Mouse (Mus musculus): ENCODE results near the gene Mn1. TPM values are rescaled to one million over a fixed set of nuclear protein-coding genes. Genes with fewer than 3 reads are reported as not detected.

Gene Mn1
- polyA plus RNA-seq, 1 experiment, result 1.7 TPM

DNA sequence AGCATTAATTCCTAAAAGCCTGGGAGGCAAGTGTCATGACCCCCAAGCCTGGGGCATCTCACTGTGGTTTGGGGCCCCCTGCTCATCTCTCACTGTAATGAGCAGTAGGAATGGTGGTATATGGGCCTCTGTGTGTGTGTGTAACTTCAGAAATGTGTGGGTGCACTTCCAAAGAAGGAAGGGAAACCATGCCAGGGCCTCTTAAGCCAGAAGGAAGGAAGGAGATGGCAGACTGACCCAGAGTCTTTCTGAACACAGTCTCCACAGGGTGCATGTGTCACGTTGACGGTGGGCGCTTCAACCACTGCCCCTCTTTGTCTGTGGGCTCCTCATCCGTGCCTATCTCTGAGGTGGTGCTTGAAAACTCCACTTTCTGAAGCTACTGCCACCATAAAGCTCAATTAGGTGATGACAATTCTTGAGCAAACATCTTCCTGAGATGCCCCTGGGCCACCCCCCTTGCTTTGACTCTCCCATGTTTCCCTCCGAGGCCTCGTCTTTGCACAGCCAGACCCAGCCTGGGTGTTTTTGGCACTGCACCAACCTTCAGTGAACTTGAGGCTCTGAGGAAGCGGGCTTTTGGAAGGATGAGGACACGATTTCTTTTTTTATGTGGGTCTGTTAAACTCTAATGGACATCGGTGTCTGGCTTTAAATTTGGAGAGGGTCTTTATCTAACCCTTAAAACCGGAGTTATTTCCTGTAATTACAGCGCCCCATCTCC, 14.0 kb downstream of the Mn1 start:
- TF ChIP-seq POLR2A (IDR thresholded peaks at IDR 0.05; ENCODE audit: borderline replicate concordance, control insufficient read depth, low read depth, low read length), result no peak
- no peak for TF ChIP-seq CTCF (IDR thresholded peaks at IDR 0.05; ENCODE audit: control insufficient read depth, insufficient read depth, low read length)
- WGBS, result 35% methylated on average over 11 of the region's 11 CpGs

GRCm38 (mm10) chr5:111432842-111433241, 15.7 kb downstream of the Mn1 start:
- TF ChIP-seq POLR2A (IDR thresholded peaks at IDR 0.05; ENCODE audit: borderline replicate concordance, control insufficient read depth, low read depth, low read length) (no peak), CTCF (IDR thresholded peaks at IDR 0.05; ENCODE audit: control insufficient read depth, insufficient read depth, low read length) (no peak)
- Histone ChIP-seq H3K4me1 (ENCODE audit: control insufficient read depth, insufficient read depth, low read length) (no peaks in the 10 kb centered on the region), H3K4me3 (replicated peaks; ENCODE audit: control insufficient read depth, low read depth, low read length) (no peak overlapping the region), H3K27ac (ENCODE audit: control insufficient read depth, insufficient read depth, low read depth, low read length, poor library complexity) (no peak overlapping the region)
- WGBS, result 11% methylated on average over 5 of the region's 5 CpGs

More for the DNA sequence above, 14.0 kb downstream of the Mn1 start:
- no peaks in the 10 kb centered on the region for H3K4me1 ChIP-seq (ENCODE audit: control insufficient read depth, insufficient read depth, low read length)
- no peak overlapping the region for H3K27ac ChIP-seq (ENCODE audit: control insufficient read depth, insufficient read depth, low read depth, low read length, poor library complexity)
- no peak overlapping the region for H3K4me3 ChIP-seq (replicated peaks; ENCODE audit: control insufficient read depth, low read depth, low read length)

GRCm38 (mm10) chr5:111434342-111434842, 17.2 kb downstream of the Mn1 start:
- Histone ChIP-seq H3K4me3 (replicated peaks; ENCODE audit: control insufficient read depth, low read depth, low read length) (no peak overlapping the region), H3K27ac (ENCODE audit: control insufficient read depth, insufficient read depth, low read depth, low read length, poor library complexity) (no peak overlapping the region), H3K4me1 (ENCODE audit: control insufficient read depth, insufficient read depth, low read length) (no peaks in the 10 kb centered on the region)
- 70% methylated on average over 16 of the region's 16 CpGs for WGBS
- TF ChIP-seq CTCF (IDR thresholded peaks at IDR 0.05; ENCODE audit: control insufficient read depth, insufficient read depth, low read length) (no peak), POLR2A (IDR thresholded peaks at IDR 0.05; ENCODE audit: borderline replicate concordance, control insufficient read depth, low read depth, low read length) (no peak)

DNA sequence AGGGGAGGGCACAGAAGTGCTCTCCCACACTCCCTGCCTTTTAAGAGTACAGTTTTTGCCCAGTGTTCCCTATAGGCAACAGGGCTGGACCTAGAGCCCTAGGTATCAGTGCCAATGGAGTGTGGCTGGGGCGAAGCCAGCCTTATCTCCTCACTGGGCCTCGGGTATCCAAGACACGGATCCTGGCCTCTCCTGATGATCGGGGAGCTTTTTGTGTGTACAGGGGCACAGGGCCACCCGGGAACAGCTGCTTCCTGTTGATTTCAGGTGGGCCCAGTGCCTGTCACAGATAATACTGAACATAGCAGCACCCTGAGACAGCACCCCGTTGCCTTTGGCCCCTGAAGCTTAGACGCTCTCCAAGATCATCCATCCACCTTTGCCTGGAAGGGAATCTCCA, 19.1 kb downstream of the Mn1 start:
- Histone ChIP-seq H3K4me3 (replicated peaks; ENCODE audit: control insufficient read depth, low read depth, low read length) (no peak overlapping the region), H3K27ac (ENCODE audit: control insufficient read depth, insufficient read depth, low read depth, low read length, poor library complexity) (no peak overlapping the region), H3K4me1 (ENCODE audit: control insufficient read depth, insufficient read depth, low read length) (peaks cover 2% of the 10 kb centered on the region; the same call in 1 of the 2 replicates)
- no peak for TF ChIP-seq CTCF (IDR thresholded peaks at IDR 0.05; ENCODE audit: control insufficient read depth, insufficient read depth, low read length)
- TF ChIP-seq POLR2A (IDR thresholded peaks at IDR 0.05; ENCODE audit: borderline replicate concordance, control insufficient read depth, low read depth, low read length), result no peak
- WGBS, result 35% methylated on average over 7 of the region's 7 CpGs

DNA sequence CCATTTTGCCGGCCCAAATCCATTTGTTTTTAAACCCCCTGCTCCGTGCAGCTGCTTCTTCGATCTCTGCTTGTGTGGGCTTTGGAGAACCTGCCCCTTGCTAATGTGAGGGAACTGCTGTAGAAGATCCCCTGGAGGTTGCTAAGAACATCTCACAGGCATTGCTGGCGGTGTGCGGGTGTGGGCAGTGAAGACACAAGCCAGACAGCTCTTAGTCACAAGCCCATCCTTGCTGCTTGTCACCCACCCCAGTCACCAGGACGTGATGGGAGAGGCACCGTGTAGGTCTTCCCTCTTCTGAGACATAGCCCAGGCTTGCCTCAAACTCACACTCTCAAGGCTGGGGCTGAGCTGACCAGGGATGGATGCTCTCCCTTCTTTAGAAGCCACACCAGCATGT, 20.0 kb downstream of the Mn1 start:
- TF ChIP-seq CTCF (IDR thresholded peaks at IDR 0.05; ENCODE audit: control insufficient read depth, insufficient read depth, low read length) (no peak), POLR2A (IDR thresholded peaks at IDR 0.05; ENCODE audit: borderline replicate concordance, control insufficient read depth, low read depth, low read length) (no peak)
- WGBS, result 67% methylated on average over 7 of the region's 7 CpGs
- Histone ChIP-seq H3K4me3 (replicated peaks; ENCODE audit: control insufficient read depth, low read depth, low read length) (no peak overlapping the region), H3K27ac (ENCODE audit: control insufficient read depth, insufficient read depth, low read depth, low read length, poor library complexity) (no peak overlapping the region), H3K4me1 (ENCODE audit: control insufficient read depth, insufficient read depth, low read length) (peaks cover 2% of the 10 kb centered on the region; the same call in 1 of the 2 replicates)

- H3K4me1 ChIP-seq (ENCODE audit: control insufficient read depth, insufficient read depth, low read length), result peaks cover 2% of the 10 kb centered on the region; the same call in 1 of the 2 replicates
- no peak for TF ChIP-seq CTCF (IDR thresholded peaks at IDR 0.05; ENCODE audit: control insufficient read depth, insufficient read depth, low read length)
- no peak for TF ChIP-seq POLR2A (IDR thresholded peaks at IDR 0.05; ENCODE audit: borderline replicate concordance, control insufficient read depth, low read depth, low read length)
- WGBS, result 93% methylated on average over 3 of the region's 3 CpGs
- no peak overlapping the region for H3K27ac ChIP-seq (ENCODE audit: control insufficient read depth, insufficient read depth, low read depth, low read length, poor library complexity)
- H3K4me3 ChIP-seq (replicated peaks; ENCODE audit: control insufficient read depth, low read depth, low read length), result no peak overlapping the region
These were observed 21.2 kb downstream of the Mn1 start for GRCm38 (mm10) chr5:111438336-111438735.

GRCm38 (mm10) chr5:111438821-111439220, 21.7 kb downstream of the Mn1 start:
- TF ChIP-seq POLR2A (IDR thresholded peaks at IDR 0.05; ENCODE audit: borderline replicate concordance, control insufficient read depth, low read depth, low read length), result no peak
- Histone ChIP-seq H3K4me3 (replicated peaks; ENCODE audit: control insufficient read depth, low read depth, low read length) (no peak overlapping the region), H3K4me1 (ENCODE audit: control insufficient read depth, insufficient read depth, low read length) (peaks cover 2% of the 10 kb centered on the region; the same call in 1 of the 2 replicates), H3K27ac (ENCODE audit: control insufficient read depth, insufficient read depth, low read depth, low read length, poor library complexity) (no peak overlapping the region)
- 77% methylated on average over 8 of the region's 8 CpGs for WGBS

DNA sequence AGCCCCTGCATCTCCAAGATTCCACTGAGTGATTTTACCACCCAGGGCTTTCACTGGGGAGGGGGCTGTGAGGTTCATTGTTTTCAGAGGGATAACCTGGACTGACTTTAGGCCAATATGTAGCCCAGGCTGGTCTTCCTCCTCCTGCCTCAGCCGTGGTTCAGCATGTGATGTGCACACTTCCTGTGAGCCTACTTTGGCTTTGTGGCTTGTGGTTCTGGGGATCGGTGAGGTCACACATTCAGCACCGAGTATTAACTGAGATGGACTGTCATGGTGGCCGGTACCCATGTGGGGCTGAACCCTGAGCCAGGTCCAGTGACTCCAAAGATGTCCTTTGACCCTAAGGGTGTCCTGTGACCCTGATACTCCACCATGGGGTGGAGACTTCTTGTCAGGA, 23.1 kb downstream of the Mn1 start:
- Histone ChIP-seq H3K4me3 (replicated peaks; ENCODE audit: control insufficient read depth, low read depth, low read length) (no peak overlapping the region), H3K4me1 (ENCODE audit: control insufficient read depth, insufficient read depth, low read length) (peaks cover 2% of the 10 kb centered on the region; the same call in 1 of the 2 replicates), H3K27ac (ENCODE audit: control insufficient read depth, insufficient read depth, low read depth, low read length, poor library complexity) (no peak overlapping the region)
- WGBS, result 4% methylated on average over 4 of the region's 4 CpGs
- no peak for TF ChIP-seq POLR2A (IDR thresholded peaks at IDR 0.05; ENCODE audit: borderline replicate concordance, control insufficient read depth, low read depth, low read length)
- no peak for TF ChIP-seq CTCF (IDR thresholded peaks at IDR 0.05; ENCODE audit: control insufficient read depth, insufficient read depth, low read length)

Data from bone marrow, adult 2 months (tissue).